Mouse (Mus musculus) Patski (cell line): ENCODE measurements at regions not wholly inside any gene's neighbourhood (a gene's known extent, or its start where the extent isn't known, plus 50 kb on each side); places are given as distances from the start of the nearest gene placed in this dataset.

Source experiments
- ATAC-seq: fragments of 100-300 bp; one replicate; pipeline ENCODE4 v1.8.0; 2021
- CTCF ChIA-PET: fragments of 350-600 bp; sonication (Branson Sonifier 250); formaldehyde crosslinking; loops from one replicate; lab custom pipeline; 2022; ENCODE audit warnings: inconsistent platforms; lab: Charles Lee
- POLR2A ChIA-PET: fragments of 350-600 bp; sonication (Branson Sonifier 250); formaldehyde crosslinking; loops from one replicate; lab custom pipeline; 2022; ENCODE audit warnings: antibody characterized with exemption, inconsistent platforms; lab: Charles Lee
- DNase-seq: peaks from one replicate; pipeline ENCODE4 v3.0.0-alpha.2; 2011; ENCODE audit warnings: low read depth, low spot score
- H3K27me3 ChIP-seq: fragments of 371-371 bp; one replicate; pipeline ENCODE4 v1.5.1; 2021
- CTCF ChIP-seq: fragments of 100-300 bp; IDR thresholded peaks from one replicate; pipeline ENCODE4 v1.5.1; 2021
- in situ Hi-C: fragments of 300-500 bp; cut with MboI; formaldehyde crosslinking; loops from 3 replicates; pipeline ENCODE4 v1.11.1; 2018; ENCODE audit warnings: low pct_unique_long_range_greater_than_20kb, mixed read lengths

DNA sequence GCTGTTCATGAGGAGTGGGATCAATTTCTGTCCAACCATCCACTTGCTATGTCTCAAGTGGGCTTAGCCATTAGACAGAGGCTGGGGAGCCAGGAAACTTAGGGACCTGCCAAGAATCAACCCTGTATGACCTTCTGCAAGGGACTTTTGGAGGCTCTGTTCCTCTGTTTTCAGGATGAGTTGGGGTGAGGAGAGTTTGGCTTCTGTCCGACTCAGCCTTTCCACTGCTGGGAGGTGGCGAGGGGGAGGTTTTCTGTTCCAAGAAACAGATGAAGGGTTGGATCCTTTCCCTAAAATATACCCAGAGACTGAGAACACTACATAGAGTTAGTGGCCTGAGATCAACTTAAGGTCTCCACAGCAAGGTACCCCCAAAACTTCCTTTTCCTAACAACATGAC, 97.1 kb upstream of the Cacna2d3 start:
- H3K27me3 ChIP-seq = peaks cover 3% of the 10 kb centered on the region
- CTCF ChIA-PET = no interaction called here
- in situ Hi-C loops = no loop called here

DNA sequence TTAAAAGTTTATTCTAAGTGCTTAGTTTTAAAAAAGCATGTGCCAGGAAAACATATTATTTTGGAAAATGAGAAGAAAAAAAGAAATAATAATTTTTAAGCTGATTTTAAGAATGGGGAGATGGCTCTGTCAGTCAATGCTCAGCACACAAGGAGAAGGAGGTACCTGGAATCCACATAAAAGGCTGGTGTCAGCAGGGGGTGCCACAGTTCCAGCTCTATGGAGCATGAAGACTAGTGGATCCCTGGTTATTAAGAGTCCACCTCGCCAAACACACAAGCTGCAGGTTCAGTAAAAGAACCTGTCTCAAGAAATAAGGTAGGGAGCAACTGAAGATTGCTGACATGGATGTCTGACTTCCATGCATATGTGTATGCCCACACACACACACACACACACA, 115.4 kb upstream of the Cacna2d3 start:
- in situ Hi-C loops = no loop called here
- POLR2A ChIA-PET = no interaction called here
- no peaks in the 10 kb centered on the region for H3K27me3 ChIP-seq
- CTCF ChIA-PET = no interaction called here
- ATAC-seq = no peak
- TF ChIP-seq CTCF = no peak
- DNase-seq = no peak

More for the DNA sequence above, 97.1 kb upstream of the Cacna2d3 start:
- DNase-seq = no peak
- no peak for ATAC-seq
- POLR2A ChIA-PET = no interaction called here
- TF ChIP-seq CTCF = no peak

DNA sequence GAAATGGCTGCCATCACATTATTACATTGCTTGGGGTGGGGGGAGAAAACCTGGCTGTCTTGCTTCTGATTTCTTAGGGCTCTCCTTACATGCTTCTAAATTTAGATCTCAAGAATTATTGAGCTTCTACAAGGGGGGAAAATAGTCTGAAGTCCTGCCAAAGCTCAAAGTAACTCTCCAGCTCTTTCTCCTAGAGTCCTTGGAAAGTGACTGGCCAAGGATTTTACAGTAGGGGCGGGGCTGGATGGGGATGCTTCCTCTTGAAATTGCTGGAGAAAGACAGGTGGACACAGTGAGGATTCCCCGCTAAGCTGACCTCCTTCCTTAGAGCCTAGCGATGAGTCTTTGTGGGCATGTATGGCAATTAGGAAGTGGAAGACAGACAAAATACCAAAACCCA, 117.9 kb upstream of the Cacna2d3 start:
- ATAC-seq = no peak
- DNase-seq = no peak
- ChIA-PET CTCF (no interaction called here), POLR2A (no interaction called here)
- H3K27me3 ChIP-seq = no peaks in the 10 kb centered on the region
- no peak for TF ChIP-seq CTCF
- in situ Hi-C loops = no loop called here

DNA sequence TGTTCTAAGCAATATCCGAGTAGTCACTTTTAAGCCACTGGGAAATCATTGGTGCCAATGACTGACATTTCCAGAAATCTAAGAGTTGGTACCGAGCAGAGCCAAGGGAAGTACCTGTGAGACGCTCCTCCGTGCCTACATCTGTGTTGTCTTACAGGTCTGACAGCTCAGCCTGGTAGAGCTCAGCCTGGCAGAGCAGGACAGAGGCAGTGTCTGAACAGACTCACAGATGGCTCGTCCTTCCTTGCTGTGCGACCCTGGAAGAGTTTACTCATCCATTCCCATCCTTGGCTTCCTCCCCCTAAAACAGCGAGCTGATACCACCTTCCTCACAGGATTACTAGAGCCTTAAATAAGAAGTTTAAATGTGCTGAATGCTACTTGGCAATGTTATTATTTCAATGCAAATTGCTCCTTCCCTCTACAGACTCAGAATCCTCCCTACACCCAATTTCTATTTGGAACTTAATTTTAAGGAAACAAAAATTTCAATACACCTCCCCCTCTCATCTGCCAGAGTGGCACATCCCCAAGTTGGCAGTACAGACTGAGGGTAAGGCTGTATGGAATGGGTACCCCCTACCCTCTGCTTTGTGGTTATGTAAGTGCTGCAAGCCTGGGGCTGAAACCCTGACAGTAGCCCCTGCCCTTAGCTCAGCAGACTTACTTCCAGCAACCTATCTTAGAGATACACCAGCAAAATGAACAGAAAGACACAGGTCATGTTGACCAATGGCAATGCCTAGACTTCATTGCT, 119.9 kb upstream of the Cacna2d3 start:
- DNase-seq (no peak), ATAC-seq (no peak)
- H3K27me3 ChIP-seq = no peaks in the 10 kb centered on the region

DNA sequence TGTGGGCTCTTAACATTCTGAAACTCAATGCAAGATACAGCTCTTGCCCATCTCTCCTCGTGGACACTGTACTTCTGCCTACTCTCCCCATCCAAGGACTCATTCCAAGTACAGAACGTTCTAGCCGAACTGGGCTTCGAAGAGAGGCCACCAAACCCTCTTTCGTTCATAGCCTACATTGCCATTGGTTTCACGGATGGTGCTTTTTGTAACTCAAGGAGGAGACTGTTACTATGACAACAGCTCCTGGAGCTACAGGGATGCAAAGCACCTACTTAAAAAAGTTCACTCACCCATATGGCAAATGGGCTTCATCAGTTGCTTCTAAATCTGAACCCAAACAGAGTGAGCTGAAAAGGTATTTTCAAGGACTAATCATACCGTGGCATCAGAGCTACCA, 120.4 kb upstream of the Selenok start:
- DNase-seq = no peak
- ATAC-seq = no peak
- H3K27me3 ChIP-seq = no peaks in the 10 kb centered on the region
- in situ Hi-C loops = no loop called here
- ChIA-PET POLR2A (no interaction called here), CTCF (no interaction called here)
- TF ChIP-seq CTCF = no peak

More for the DNA sequence above, 119.9 kb upstream of the Cacna2d3 start:
- POLR2A ChIA-PET = no interaction called here
- CTCF ChIA-PET = no interaction called here
- in situ Hi-C loops = no loop called here
- no peak for TF ChIP-seq CTCF

DNA sequence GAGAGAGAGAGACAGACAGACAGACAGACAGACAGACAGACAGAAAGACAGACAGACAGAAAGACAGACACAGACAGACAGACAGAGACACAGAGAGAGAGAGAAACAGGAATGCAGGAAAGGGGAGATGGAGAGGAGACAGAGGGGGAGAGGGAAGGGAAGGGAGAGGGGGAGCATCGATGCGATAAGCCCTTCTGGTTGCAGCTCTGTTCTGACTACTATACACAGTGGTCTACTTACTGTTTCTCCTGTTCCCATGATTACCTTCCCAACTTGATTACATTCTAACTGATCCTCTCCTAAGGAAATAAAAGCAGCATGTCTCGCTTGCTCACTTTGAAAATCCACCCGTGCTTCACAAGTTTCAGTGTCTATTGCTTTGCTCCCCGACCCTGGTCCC, 116.8 kb upstream of the Selenok start:
- ChIA-PET CTCF (no interaction called here), POLR2A (no interaction called here)
- no peak for ATAC-seq
- H3K27me3 ChIP-seq = no peaks in the 10 kb centered on the region
- TF ChIP-seq CTCF = no peak
- DNase-seq = no peak
- in situ Hi-C loops = no loop called here

DNA sequence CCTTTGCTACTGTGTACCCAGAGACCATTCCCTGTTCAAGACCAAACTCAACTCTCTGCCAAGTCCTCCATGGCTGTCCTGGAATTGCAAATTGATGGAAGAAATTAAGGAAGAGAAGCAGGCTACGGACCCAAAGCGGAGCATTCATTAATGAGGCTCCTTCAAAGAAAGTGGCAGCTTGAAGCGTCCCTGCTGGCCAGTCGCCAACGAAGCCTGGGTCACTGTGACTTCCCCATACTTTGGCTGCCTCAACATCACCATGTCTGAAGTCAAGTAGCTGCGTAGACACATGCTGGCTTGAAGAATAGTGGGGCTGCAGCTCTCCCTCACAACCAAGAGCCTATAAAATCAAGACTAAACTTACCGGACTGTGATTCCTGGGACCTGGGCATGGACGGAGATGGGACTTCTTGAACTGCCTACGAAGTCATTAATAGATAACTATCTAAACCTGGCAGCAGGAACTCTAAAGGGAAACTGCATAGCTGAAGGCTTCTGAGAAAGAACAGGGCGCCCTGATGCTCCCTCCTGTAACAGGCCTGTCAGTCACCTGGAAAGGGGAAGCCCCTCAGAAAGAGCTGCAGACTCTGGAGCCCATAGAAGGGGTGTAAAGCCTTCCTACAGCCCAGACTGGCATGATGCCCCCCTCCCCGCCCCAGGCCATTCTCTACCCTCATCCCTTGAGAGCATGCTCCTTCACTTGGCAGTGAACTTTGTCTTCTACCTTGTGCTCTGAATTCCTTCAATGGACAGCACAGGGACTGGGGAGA, 116.0 kb upstream of the Selenok start:
- in situ Hi-C loops = no loop called here
- ChIA-PET CTCF (no interaction called here), POLR2A (no interaction called here)
- TF ChIP-seq CTCF = no peak
- no peak for DNase-seq
- no peaks in the 10 kb centered on the region for H3K27me3 ChIP-seq
- ATAC-seq = no peak

DNA sequence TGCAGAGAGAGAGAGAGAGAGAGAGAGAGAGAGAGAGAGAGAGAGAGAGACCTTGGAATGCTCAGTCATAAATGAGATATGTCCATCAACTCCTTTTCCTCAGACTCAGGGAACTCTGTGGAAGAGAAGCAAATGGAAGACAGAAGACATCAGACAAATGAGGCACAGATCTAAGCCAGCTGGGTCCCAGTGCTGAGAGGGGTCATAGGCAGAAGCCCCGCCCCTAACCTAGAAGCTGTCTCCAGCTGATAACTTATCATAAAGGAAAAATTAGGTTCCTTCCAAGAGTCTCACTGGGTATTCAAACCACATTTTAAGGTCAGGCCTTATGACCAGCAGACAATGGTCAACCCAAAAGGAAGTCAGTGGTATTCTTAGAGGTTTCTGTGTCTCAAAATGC, 106.1 kb upstream of the Selenok start:
- H3K27me3 ChIP-seq = peaks cover 4% of the 10 kb centered on the region
- CTCF ChIA-PET = no interaction called here
- in situ Hi-C loops = no loop called here

DNA sequence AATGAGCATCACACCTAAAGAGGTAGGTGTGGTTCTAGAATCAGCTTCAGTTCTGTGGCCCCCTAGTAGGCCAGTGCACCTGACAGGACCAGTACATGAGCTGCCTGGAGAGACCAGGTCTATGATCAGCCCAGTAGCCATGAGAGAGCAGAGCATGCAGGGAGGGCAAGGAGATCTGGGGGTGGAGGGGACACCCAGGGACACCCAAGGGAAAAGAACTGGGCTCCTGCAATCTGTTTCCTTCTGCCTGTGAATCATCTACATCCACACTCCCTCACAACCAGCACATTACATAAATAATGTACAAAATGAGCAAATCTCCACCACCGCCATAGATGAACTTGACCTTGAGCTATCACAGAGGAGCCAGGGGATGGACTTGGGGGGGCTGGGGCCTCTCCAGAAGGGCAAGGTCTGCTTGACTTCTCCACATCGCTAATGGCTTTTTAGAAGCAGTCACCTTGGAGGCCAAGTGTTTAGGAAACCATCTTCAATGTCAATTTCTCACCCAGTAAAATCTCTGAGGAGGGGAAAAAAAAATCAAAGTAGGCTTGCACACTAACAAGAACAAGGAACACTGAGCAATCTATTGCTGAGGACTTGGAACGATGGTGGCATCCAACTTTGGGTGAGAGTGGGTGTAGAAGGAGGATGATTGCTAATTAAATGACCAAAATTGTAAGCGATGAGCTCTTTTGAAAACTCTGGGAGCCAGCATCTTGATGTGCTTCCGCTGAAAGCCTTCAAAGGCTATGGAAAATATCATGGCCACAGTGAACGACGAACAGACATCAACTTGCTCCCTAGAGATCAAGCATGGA, 101.4 kb upstream of the Selenok start:
- H3K27me3 ChIP-seq = no peaks in the 10 kb centered on the region
- ChIA-PET CTCF (interaction anchor here (1.8 kb wide), 1 partner anchor 26 kb away, joined by 5 read pairs; no protein-coding TSS in a partner anchor), POLR2A (no interaction called here)
- no peak for ATAC-seq
- DNase-seq = no peak
- in situ Hi-C loops = no loop called here
- no peak for TF ChIP-seq CTCF

More for the DNA sequence above, 106.1 kb upstream of the Selenok start:
- POLR2A ChIA-PET = no interaction called here
- no peak for TF ChIP-seq CTCF
- DNase-seq (no peak), ATAC-seq (no peak)

DNA sequence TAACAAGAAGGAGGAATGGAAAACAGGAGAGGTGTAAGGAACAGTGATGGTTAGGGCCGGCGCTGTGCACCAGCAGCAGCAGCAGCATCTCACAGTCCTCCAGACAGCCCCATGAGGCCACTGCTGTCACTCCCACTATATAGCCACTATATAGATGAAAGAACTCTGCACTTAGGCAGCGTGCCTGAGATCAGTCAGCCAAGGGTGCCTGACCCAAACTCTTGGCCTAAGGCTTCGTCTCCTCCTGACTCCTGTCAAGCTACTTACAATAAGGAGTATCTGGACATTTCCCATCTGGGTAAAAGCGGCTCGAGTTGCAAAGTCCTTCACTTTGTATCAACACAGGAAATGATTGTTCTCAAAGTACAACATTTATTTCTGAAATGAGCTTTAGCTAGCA, 100.8 kb upstream of the Selenok start:
- POLR2A ChIA-PET = no interaction called here
- in situ Hi-C loops = no loop called here
- TF ChIP-seq CTCF = no peak
- CTCF ChIA-PET = interaction anchor here (1.8 kb wide), 1 partner anchor 25 kb away, joined by 5 read pairs; no protein-coding TSS in a partner anchor
- H3K27me3 ChIP-seq = no peaks in the 10 kb centered on the region
- ATAC-seq = no peak
- no peak for DNase-seq
